Mouse (Mus musculus) CD4-positive, CD25-positive, alpha-beta regulatory T cell, adult 9 weeks (primary cell): Measurements from ENCODE around the gene Spout1. TPM values are rescaled to one million over a fixed set of nuclear protein-coding genes. Genes with fewer than 3 reads are reported as not detected.

Experiments used
- polyA plus RNA-seq: library from polyadenylated mRNA; unstranded; fragments of 100-300 nt; shearing (Covaris generic); gene quantifications from one replicate; pipeline ENCODE4 v1.2.1, GENCODE M21; 2017

Spout1 gene
- 50.1 TPM for polyA plus RNA-seq

GRCm38 (mm10) chr2:30177700-30178675, at the start of gene Spout1:
TSS of gene Spout1 (minus strand) at chr2:30178459.

DNA sequence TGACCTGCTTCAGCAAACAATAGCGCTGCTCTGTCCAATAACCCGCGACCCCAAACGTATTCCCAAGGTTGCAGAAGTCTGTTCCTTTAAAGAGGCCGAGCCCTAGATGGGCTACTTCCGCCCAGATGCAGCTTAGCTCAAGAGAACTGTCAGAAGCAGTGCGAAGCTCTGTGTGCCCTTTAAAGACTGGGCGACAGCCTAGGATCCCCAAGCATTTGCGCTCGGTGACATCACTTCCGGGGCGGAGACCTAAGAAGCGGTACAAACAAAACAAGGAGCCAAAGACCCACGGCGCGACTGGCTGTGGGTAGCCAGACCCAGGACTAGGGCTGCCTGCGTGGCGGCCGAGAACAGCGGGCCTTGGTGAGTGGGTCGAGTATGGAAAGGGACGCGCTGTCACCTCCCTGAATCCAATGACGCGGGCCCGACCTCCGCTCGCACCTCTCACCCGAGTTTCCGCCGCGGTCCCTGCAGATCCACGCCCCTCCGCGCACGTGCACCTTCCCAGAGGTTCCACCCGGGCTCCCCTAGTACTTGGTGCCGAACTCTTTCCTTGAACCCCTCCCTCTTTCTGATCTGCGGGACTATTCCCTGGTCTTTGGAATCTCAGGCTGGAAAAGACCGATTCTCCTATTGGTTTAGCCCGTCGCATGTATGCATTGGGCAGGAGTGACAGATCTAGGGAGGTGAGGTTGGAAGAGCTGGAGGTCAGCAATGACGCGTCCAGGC, 27.5 kb upstream of the Spout1 start, which contains the start of gene Kyat1:
Kyat1 (minus strand) TSS at position 219 of the 729 bp plus-strand sequence.

DNA sequence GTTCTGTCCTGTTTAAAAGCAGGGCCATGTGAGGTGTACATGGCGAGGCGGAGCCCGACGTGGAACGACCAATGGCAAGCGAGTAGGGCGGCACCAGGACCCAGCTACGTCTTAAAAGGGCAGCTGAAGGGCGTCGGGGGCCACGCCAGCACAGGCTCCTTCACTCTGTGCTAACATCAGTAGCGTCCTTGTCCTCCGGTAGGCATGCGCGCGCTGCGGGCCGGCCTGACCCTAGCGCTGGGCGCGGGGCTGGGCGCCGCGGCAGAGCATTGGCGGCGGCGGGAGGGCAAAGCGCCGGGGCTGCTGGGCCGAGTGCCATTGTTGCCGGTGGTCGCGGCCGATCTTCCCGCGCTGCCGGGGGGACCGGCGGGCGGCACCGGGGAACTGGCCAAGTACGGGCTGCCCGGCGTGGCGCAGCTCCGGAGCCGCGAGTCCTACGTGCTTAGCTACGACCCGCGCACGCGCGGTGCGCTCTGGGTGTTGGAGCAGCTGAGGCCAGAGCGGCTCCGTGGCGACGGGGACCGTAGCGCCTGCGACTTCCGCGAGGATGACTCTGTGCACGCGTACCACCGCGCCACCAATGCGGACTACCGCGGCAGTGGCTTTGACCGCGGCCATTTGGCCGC, 6.8 kb downstream of the Spout1 start, which contains the start of gene Endog:
Endog (plus strand) TSS at position 123 of the 626 bp plus-strand sequence.

GRCm38 (mm10) chr2:30133613-30134377, 44.5 kb downstream of the Spout1 start, which contains the start of gene Tbc1d13:
TSS of gene Tbc1d13 (plus strand) at chr2:30133746.

DNA sequence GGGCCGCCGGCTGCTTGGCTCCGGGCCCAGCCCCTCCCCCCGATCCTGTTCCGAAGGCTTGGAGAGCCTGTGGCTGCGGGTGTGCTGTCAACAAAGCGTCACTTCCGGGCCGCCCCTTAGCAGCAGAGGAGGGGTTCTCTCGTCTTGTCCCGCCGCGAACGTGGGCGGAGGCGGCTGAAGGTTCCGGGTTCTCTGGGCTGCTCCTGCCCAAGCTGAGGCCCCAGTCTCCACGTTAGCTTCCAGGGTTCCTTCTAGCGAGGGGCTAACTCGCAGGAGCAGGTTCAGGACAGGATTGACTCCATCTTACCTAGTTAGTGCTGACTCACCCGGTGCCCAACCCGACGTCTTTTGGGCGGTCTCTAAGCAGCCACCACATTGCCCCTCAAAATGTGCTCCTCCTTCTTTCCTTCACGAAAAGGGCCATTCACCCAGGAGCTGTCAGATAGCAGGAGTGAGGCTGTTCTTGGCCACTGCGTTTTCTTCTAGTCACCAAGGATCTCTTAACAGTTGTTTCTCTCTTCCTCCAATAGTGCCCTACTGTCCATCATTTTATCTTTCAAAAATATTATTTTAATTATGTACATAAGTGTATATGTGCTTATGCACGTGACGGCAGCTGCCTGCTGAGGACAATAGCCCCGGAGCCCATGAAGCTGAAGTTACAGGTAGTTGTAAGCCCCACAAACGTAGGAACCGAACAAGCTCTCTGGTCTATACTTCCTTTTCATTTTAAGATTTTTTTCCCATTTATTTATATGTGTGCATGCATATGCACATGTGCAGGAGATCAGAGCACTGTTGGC, 53.6 kb downstream of the Spout1 start, which contains the start of gene Zer1:
Zer1 (minus strand) TSS at position 114 of the 803 bp plus-strand sequence.

Other genes starting within 250 kb of the Spout1 start
- 79.3 TPM for gene Gle1, start 243.0 kb downstream of the Spout1 start, polyA plus RNA-seq
- gene Sptan1, start 212.9 kb downstream of the Spout1 start, polyA plus RNA-seq = 126 TPM
- gene Wdr34, start 129.6 kb downstream of the Spout1 start, polyA plus RNA-seq = 1.1 TPM
- gene Set, start 121.1 kb downstream of the Spout1 start, polyA plus RNA-seq = 121 TPM
- gene Pkn3, start 100.8 kb downstream of the Spout1 start, polyA plus RNA-seq = 1.0 TPM
- gene Zdhhc12, start 84.8 kb downstream of the Spout1 start, polyA plus RNA-seq = 30.9 TPM
- gene Zer1, start 53.9 kb downstream of the Spout1 start, polyA plus RNA-seq = 26.8 TPM
- gene Tbc1d13, start 44.7 kb downstream of the Spout1 start, polyA plus RNA-seq = 10.6 TPM
- gene Endog, start 7.0 kb downstream of the Spout1 start, polyA plus RNA-seq = 1.6 TPM
- 14.6 TPM for gene Kyat1, start 27.4 kb upstream of the Spout1 start, polyA plus RNA-seq
- gene Lrrc8a, start 59.3 kb upstream of the Spout1 start, polyA plus RNA-seq = 8.7 TPM
- gene Gm28035, start 62.1 kb upstream of the Spout1 start, polyA plus RNA-seq = 0.52 TPM
- gene Phyhd1, start 87.7 kb upstream of the Spout1 start, polyA plus RNA-seq = 5.2 TPM
- gene Gm28038, start 102.6 kb upstream of the Spout1 start, polyA plus RNA-seq = not detected
- 22.4 TPM for gene Dolk, start 107.9 kb upstream of the Spout1 start, polyA plus RNA-seq
- 32.5 TPM for gene Nup188, start 107.9 kb upstream of the Spout1 start, polyA plus RNA-seq
- gene Sh3glb2, start 180.9 kb upstream of the Spout1 start, polyA plus RNA-seq = 125 TPM
- 16.6 TPM for gene Miga2, start 185.8 kb upstream of the Spout1 start, polyA plus RNA-seq
- gene Dolpp1, start 213.8 kb upstream of the Spout1 start, polyA plus RNA-seq = 38.2 TPM
- gene Crat, start 237.4 kb upstream of the Spout1 start, polyA plus RNA-seq = 5.7 TPM
- 103 TPM for gene Ptpa, start 237.6 kb upstream of the Spout1 start, polyA plus RNA-seq